Mouse (Mus musculus): Measurements from ENCODE around the gene Kif1b.

Kif1b gene

GRCm38 (mm10) chr4:149314275-149314837 is 6.9 kb upstream of the Kif1b start:
- no peak for DNase-seq (ENCODE audit: low spot score in 2 of 2)

- no peak for DNase-seq (ENCODE audit: low spot score in 2 of 2)
Measured at GRCm38 (mm10) chr4:149313558-149314253, 6.2 kb upstream of the Kif1b start.

- DNase-seq (ENCODE audit: low spot score in 2 of 2), result no peak
Measured at GRCm38 (mm10) chr4:149311996-149312395, 4.5 kb upstream of the Kif1b start.

- DNase-seq (ENCODE audit: low spot score in 2 of 2), result no peak
Measured at GRCm38 (mm10) chr4:149308491-149308820, 963 bp upstream of the Kif1b start.

GRCm38 (mm10) chr4:149306712-149307595 is 539 bp downstream of the Kif1b start:
- DNase-seq (ENCODE audit: low spot score in 2 of 2), result peak; percentile 51 to 82

- no peak for DNase-seq (ENCODE audit: low spot score in 2 of 2)
Measured at GRCm38 (mm10) chr4:149305761-149306711, 1.5 kb downstream of the Kif1b start.

GRCm38 (mm10) chr4:149304466-149304865 is 3.0 kb downstream of the Kif1b start:
- DNase-seq (ENCODE audit: low spot score in 2 of 2), result no peak

- DNase-seq (ENCODE audit: low spot score in 2 of 2), result no peak
Measured at GRCm38 (mm10) chr4:149303502-149303901, 4.0 kb downstream of the Kif1b start.

GRCm38 (mm10) chr4:149302751-149303150 is 4.7 kb downstream of the Kif1b start:
- no peak for DNase-seq (ENCODE audit: low spot score in 2 of 2)

GRCm38 (mm10) chr4:149302136-149302535 is 5.4 kb downstream of the Kif1b start:
- DNase-seq (ENCODE audit: low spot score in 2 of 2), result no peak

GRCm38 (mm10) chr4:149296501-149296900 is 11.0 kb downstream of the Kif1b start:
- DNase-seq (ENCODE audit: low spot score in 2 of 2), result no peak

GRCm38 (mm10) chr4:149292984-149293383 is 14.5 kb downstream of the Kif1b start:
- DNase-seq (ENCODE audit: low spot score in 2 of 2), result no peak

- DNase-seq (ENCODE audit: low spot score in 2 of 2), result no peak
Measured at GRCm38 (mm10) chr4:149291061-149291460, 16.4 kb downstream of the Kif1b start.

GRCm38 (mm10) chr4:149290157-149290750 is 17.2 kb downstream of the Kif1b start:
- DNase-seq (ENCODE audit: low spot score in 2 of 2), result no peak

GRCm38 (mm10) chr4:149286287-149287137 is 21.0 kb downstream of the Kif1b start:
- no peak for DNase-seq (ENCODE audit: low spot score in 2 of 2)

GRCm38 (mm10) chr4:149285691-149286090 is 21.8 kb downstream of the Kif1b start:
- DNase-seq (ENCODE audit: low spot score in 2 of 2), result no peak

GRCm38 (mm10) chr4:149283018-149283417 is 24.5 kb downstream of the Kif1b start:
- DNase-seq (ENCODE audit: low spot score in 2 of 2), result no peak

GRCm38 (mm10) chr4:149282025-149282738 is 25.3 kb downstream of the Kif1b start:
- DNase-seq (ENCODE audit: low spot score in 2 of 2), result no peak

- no peak for DNase-seq (ENCODE audit: low spot score in 2 of 2)
Measured at GRCm38 (mm10) chr4:149277571-149277970, 29.9 kb downstream of the Kif1b start.

- DNase-seq (ENCODE audit: low spot score in 2 of 2), result no peak
Measured at GRCm38 (mm10) chr4:149273128-149273527, 34.4 kb downstream of the Kif1b start.

All from cerebellum, postnatal 4 days (tissue).